Mouse (Mus musculus) spleen, adult 2 months (tissue): ENCODE measurements around the gene Tm4sf5. TPM values are rescaled to one million over a fixed set of nuclear protein-coding genes. Genes with fewer than 3 reads are reported as not detected.
A peak's percentile ranks its signal among the peaks of the same experiment; 100 is the strongest.
"Not testable (repeated sequence)": the region's sequence is repeated elsewhere in the genome, so short reads cannot be mapped to it uniquely, and the experiment has no call there.

Experiments
- DNase-seq, 2 experiments: peaks; one replicate each; pipeline versions ENCODE4 v3.0.0 to v3.0.0-alpha.2; 2012 to 2021; ENCODE audit warnings: low spot score in 2 of 2, low read depth in 1 of 2
- H3K27ac ChIP-seq: fragments of 200-500 bp; 2 replicates; pipeline ENCODE4 v1.5.1; 2012; ENCODE audit warnings: low read length, inconsistent platforms; ENCODE audit not compliant: insufficient read depth
- H3K27me3 ChIP-seq: fragments of 200-500 bp; 2 replicates; pipeline ENCODE4 v1.6.1; 2012; ENCODE audit warnings: mild to moderate bottlenecking, moderate library complexity, low read length, inconsistent platforms; ENCODE audit not compliant: control insufficient read depth, insufficient read depth
- H3K36me3 ChIP-seq: fragments of 200-500 bp; 2 replicates; pipeline ENCODE4 v1.6.1; 2012; ENCODE audit warnings: mild to moderate bottlenecking, low read length, inconsistent platforms; ENCODE audit not compliant: control insufficient read depth, insufficient read depth
- H3K4me1 ChIP-seq: fragments of 200-500 bp; 2 replicates; pipeline ENCODE4 v1.6.1; 2011; ENCODE audit warnings: inconsistent platforms; ENCODE audit not compliant: control insufficient read depth, insufficient read depth, insufficient read length
- H3K4me3 ChIP-seq: fragments of 200-500 bp; 2 replicates; pipeline ENCODE4 v1.5.1; 2011; ENCODE audit warnings: mild to moderate bottlenecking, inconsistent platforms; ENCODE audit not compliant: insufficient read depth, insufficient read length; ENCODE audit errors: extremely low read depth
- CTCF ChIP-seq: fragments of 200-500 bp; IDR thresholded peaks from 2 replicates; pipeline ENCODE4 v1.5.1; 2011; ENCODE audit warnings: mild to moderate bottlenecking, inconsistent platforms; ENCODE audit not compliant: insufficient read depth, insufficient read length, insufficient replicate concordance; ENCODE audit errors: extremely low read depth
- POLR2A ChIP-seq: fragments of 200-500 bp; IDR thresholded peaks from 2 replicates; pipeline ENCODE4 v1.6.1; 2011; ENCODE audit warnings: low read depth, low read length, inconsistent platforms
- WGBS: fragments of 180-500 bp; shearing (Covaris S2); methylation state at CpG from one replicate; pipeline ENCODE4 v1.1.7; 2018; 5-methylcytosine and 5-hydroxymethylcytosine counted together
- polyA plus RNA-seq: library from polyadenylated mRNA; depleted of rRNA; stranded (reverse); fragments of >200 nt; gene quantifications from 2 replicates; pipeline ENCODE4 v1.2.3, GENCODE M21; 2012

Tm4sf5 gene
- polyA plus RNA-seq, 1 experiment, result 1.3 TPM

GRCm38 (mm10) chr11:70467902-70468619 lies 37.0 kb upstream of the Tm4sf5 start:
- no peak overlapping the region for H3K4me3 ChIP-seq
- H3K27ac ChIP-seq, result 0 out of 2 replicates have a peak overlapping the region, but pooled peaks have one; percentile 23
- no peaks in the 10 kb centered on the region for H3K36me3 ChIP-seq
- DNase-seq, result no peak
- H3K4me1 ChIP-seq, result no peaks in the 10 kb centered on the region
- H3K27me3 ChIP-seq, result no peaks in the 10 kb centered on the region
- TF ChIP-seq CTCF, result no peak
- WGBS, result 66% methylated on average over 5 of the region's 5 CpGs

GRCm38 (mm10) chr11:70469764-70470163 lies 35.3 kb upstream of the Tm4sf5 start:
- H3K27ac ChIP-seq, result no peak overlapping the region
- no peak for DNase-seq
- H3K4me3 ChIP-seq, result no peak overlapping the region
- TF ChIP-seq CTCF (no peak), POLR2A (no peak)
- no peaks in the 10 kb centered on the region for H3K36me3 ChIP-seq
- no peaks in the 10 kb centered on the region for H3K4me1 ChIP-seq
- 85% methylated on average over 3 of the region's 3 CpGs for WGBS
- H3K27me3 ChIP-seq, result no peaks in the 10 kb centered on the region; the same call in none of the 2 replicates

- Histone ChIP-seq H3K27me3 (no peaks in the 10 kb centered on the region; the same call in none of the 2 replicates), H3K36me3 (no peaks in the 10 kb centered on the region), H3K4me1 (no peaks in the 10 kb centered on the region), H3K27ac (no peak overlapping the region), H3K4me3 (no peak overlapping the region)
- no peak for TF ChIP-seq CTCF
- no peak for TF ChIP-seq POLR2A
- DNase-seq, result no peak
These were observed 32.3 kb upstream of the Tm4sf5 start for GRCm38 (mm10) chr11:70472716-70473115.

GRCm38 (mm10) chr11:70473291-70473690 lies 31.8 kb upstream of the Tm4sf5 start:
- 83% methylated on average over 5 of the region's 5 CpGs for WGBS
- not testable (repeated sequence) for H3K36me3 ChIP-seq, H3K4me3 ChIP-seq, H3K27me3 ChIP-seq, H3K4me1 ChIP-seq, DNase-seq
- H3K27ac ChIP-seq, result peak overlapping the region; percentile 40

- no peak overlapping the region for H3K4me3 ChIP-seq
- TF ChIP-seq CTCF, result no peak
- TF ChIP-seq POLR2A, result no peak
- H3K36me3 ChIP-seq, result no peaks in the 10 kb centered on the region
- H3K27ac ChIP-seq, result no peak overlapping the region
- no peaks in the 10 kb centered on the region for H3K4me1 ChIP-seq
- DNase-seq, result no peak
- WGBS, result 85% methylated on average over 12 of the region's 12 CpGs
- H3K27me3 ChIP-seq, result no peaks in the 10 kb centered on the region; the same call in none of the 2 replicates
These were observed 30.0 kb upstream of the Tm4sf5 start for GRCm38 (mm10) chr11:70474872-70475534.

GRCm38 (mm10) chr11:70485498-70485897 lies 19.5 kb upstream of the Tm4sf5 start:
- no peak for TF ChIP-seq POLR2A
- no peak for TF ChIP-seq CTCF
- Histone ChIP-seq H3K4me1 (no peaks in the 10 kb centered on the region), H3K27me3 (no peaks in the 10 kb centered on the region), H3K36me3 (no peaks in the 10 kb centered on the region), H3K4me3 (no peak overlapping the region), H3K27ac (no peak overlapping the region)
- DNase-seq, result no peak
- 78% methylated on average over 2 of the region's 2 CpGs for WGBS

GRCm38 (mm10) chr11:70487816-70488215 lies 17.2 kb upstream of the Tm4sf5 start:
- no peak overlapping the region for H3K4me3 ChIP-seq
- no peaks in the 10 kb centered on the region for H3K4me1 ChIP-seq
- H3K36me3 ChIP-seq, result no peaks in the 10 kb centered on the region
- TF ChIP-seq POLR2A, result no peak
- no peak for TF ChIP-seq CTCF
- H3K27ac ChIP-seq, result no peak overlapping the region
- 72% methylated on average over 4 of the region's 4 CpGs for WGBS
- DNase-seq, result no peak
- no peaks in the 10 kb centered on the region for H3K27me3 ChIP-seq
